Mouse (Mus musculus): ENCODE data around the gene Gpatch2.

The Gpatch2 gene

DNA sequence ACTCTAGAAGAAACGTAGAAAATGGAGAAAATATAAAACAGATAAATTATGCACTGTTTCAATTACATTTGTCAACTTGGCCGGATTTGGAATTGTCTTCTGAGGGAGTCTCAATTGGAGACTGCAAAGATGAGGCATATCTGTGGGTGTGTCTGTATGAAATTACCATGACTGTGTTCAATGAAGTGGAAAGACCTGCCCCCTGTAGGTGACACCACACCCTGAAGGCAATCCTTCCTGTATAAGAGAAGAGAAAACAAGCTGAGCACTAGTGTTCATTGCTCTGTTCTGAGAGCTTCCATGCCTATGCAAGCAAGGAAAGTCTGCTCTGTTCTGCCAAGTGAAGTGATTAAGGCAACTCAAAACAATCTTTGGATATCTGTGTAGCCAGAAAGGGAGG is 153.7 kb downstream of the Gpatch2 start:
- no peak for DNase-seq (ENCODE audit: low spot score)

DNA sequence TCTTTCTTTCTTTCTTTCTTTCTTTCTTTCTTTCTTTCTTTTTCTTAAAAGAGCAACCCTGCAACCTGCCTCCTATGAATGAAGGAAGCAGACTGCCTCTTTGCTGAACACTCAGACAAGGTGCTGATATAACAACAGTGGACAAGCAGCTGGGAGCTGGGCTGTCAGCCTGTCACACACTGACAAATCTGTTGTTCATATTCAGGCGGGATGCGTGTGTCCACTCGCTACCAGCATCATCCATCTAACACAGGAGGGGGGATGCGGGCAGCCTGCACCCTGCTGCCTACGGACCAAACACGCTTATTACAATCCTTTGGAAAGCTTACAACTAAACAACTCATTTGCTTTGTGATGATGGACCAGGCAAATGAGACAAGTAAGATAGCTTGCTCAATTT is 158.2 kb downstream of the Gpatch2 start:
- no peak for DNase-seq (ENCODE audit: low spot score)

DNA sequence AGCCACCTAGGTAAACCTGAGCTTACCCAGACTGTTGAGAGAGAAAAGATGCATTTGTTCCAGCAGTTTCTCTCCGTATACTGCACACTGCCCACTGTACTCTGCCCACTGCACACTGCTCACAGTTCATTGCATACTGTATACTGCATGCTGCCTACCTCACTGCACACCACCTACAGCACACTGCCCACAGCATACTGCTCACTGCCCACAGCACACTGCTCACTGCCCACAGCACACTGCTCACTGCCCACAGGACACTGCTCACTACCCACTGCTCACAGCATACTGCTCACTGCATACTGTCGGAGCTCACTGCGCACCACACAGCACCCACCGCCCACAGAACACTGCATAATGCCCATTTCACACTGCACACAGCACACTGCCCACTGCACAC is 159.1 kb downstream of the Gpatch2 start:
- no peak for DNase-seq (ENCODE audit: low spot score)

DNA sequence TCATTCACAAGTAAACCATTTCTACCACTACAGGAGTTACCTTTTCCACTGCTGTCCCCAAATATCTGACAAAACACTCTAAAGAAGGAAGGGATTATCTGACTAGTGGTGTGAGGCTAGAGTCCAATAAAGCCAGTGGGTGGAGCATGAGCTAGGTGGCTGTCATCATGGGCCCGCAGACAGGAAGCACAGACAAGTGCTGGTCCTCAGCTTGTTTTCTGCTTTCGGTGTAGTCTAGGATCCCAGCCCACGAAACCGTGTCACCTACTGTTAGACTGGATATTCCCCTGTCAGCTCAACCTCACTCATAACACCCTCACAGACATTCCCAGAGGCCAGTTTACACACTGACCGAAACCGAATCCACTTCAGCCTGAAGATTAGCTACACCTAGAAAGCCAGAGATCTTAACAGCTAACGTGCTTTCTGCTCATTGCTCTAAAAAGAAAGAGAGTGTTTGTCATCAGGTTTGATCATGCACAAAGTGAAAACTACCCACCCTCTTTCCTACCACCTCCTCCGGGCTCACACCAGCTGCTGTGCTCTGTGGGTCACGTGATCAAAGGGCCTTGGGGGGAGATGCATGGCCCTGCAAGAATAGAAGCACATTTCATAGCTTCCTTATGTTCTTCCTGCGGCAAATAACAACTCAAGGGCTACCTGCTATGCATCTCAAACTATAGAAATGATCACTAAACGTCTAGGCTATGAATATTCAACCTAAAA is 161.8 kb downstream of the Gpatch2 start:
- DNase-seq (ENCODE audit: low spot score) = no peak

DNA sequence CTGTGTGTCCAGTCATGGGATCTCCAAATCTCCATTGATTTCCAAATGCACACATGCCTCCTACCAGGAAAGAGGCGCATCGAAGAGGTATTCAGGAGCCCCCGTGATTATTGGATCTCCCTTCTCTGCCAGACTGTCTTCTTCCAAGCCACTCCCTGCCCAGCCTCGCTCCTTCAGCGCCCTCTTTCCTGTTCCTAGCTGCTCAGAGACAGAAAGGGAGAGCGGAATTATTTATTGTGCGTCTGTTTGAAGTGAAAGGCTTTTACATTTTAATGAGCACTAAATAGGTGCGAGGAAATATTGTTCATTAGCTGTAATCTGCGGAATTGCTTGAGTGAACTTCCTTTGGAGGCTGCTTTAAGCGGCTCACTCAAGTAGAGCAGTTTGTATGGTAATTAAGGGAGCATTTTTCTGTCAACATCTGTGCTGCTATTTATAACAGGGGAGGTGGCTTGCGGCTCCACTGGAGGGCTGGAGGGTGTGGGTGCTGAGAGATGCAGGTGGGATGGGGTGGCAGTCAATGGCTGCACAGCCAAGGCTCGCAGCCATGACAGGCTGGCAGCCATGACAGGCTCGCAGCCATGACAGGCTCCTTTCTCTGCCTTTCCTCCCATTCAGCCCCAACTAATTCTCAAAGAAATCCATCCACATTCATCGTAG is 162.7 kb downstream of the Gpatch2 start:
- no peak for DNase-seq (ENCODE audit: low spot score)

DNA sequence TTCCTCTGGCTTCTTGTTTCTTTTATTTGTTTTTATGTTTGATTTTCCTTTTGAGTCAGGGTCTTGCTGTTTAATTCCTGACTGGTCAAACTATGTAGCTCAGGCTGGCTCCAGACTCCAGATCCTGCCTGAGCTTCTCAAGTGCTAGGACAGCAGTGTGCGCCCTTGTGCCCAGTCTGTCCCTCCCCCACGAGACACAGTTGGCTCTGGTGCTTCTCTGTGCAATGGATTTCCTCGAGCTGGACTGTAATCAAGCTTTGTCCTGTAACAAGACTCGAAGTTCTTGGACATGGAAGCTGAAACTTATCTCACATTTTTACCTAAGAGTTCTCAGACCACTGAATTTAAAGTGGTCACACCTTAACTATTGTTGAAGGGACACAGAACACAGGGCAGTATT is 174.2 kb downstream of the Gpatch2 start:
- no peak for DNase-seq (ENCODE audit: low spot score)

DNA sequence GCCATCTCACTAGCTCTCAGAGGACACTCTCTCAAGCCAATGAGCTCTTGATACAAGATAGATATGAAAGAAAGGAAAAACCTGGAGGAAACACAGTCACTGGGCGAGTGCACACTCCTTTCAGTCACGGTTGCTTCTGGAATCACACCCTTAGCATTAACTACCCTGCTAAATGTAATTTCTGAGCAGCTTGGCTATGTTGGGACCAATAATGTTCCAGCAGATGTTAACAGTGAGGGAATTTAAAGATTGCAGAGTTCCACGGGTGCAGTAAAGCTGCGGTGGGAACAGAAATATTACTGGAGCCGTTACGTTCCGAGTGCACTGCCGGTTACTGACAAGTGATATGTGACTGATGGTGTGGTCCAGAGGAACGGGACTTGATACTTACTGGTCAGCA is 185.5 kb downstream of the Gpatch2 start:
- DNase-seq (ENCODE audit: low spot score) = no peak
